Mouse (Mus musculus): Measurements from ENCODE around the gene Shld1.

The Shld1 gene

DNA sequence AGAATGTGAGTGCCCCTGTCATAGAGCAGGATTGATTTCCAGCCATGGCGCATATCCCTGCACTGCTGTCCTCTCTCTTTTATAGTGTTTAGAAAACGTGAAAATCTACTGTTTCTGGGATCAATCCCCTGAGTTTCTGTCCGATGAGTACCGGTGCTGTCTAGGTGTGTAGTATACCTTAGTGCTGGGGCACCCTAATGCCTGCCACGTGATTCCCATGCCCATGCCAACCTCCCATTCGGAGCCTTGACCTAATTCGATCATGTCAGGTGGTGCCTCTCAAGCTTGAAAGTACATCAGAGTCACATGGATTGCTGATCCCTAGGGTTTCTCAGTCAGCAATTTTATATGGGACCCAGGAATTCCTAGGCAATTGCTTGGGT is 107.5 kb downstream of the Shld1 start:
- DNase-seq (ENCODE audit: low spot score in 2 of 2) = no peak

Measured in frontal cortex, postnatal 25 days (tissue).